Mouse (Mus musculus): ENCODE data around the gene Cacna1a.

- TF ChIP-seq EP300 (IDR thresholded peaks at IDR 0.05; ENCODE audit: low read depth) (no peak), CTCF (IDR thresholded peaks at IDR 0.05; ENCODE audit: low read depth) (no peak)
Measured at GRCm38 (mm10) chr8:84428034-84428433, 39.8 kb downstream of the Cacna1a start.
